Mouse (Mus musculus) neutrophil, adult 5-6 weeks (primary cell): ENCODE measurements around the gene Pitpnm2. TPM values are rescaled to one million over a fixed set of nuclear protein-coding genes. Genes with fewer than 3 reads are reported as not detected.

Experiments used
- ATAC-seq: fragments of 151-379, 151-347 bp; 2 replicates; pipeline ENCODE4 v1.8.0; 2017; ENCODE audit warnings: mild to moderate bottlenecking, moderate TSS enrichment; ENCODE audit not compliant: insufficient number of reproducible peaks, poor library complexity, low FRiP score, severe bottlenecking; ENCODE audit errors: extremely low read depth
- total RNA-seq: library from RNA; stranded (forward); fragments of 200-1000 nt; gene quantifications from 2 replicates; pipeline ENCODE4 v1.2.3, GENCODE M21; 2017

Pitpnm2 gene
- total RNA-seq, 1 experiment from 2014 or later, result 11.3 TPM

GRCm38 (mm10) chr5:124187508-124188311 is 61.9 kb downstream of the Pitpnm2 start:
- no peak for ATAC-seq

- ATAC-seq, result no peak
These were observed 62.5 kb downstream of the Pitpnm2 start for GRCm38 (mm10) chr5:124186981-124187507.

- ATAC-seq, result no peak
These were observed 63.1 kb downstream of the Pitpnm2 start for GRCm38 (mm10) chr5:124186465-124186854.

GRCm38 (mm10) chr5:124185706-124186464 is 63.7 kb downstream of the Pitpnm2 start:
- ATAC-seq, result no peak

GRCm38 (mm10) chr5:124184898-124185701 is 64.5 kb downstream of the Pitpnm2 start:
- ATAC-seq, result no peak

GRCm38 (mm10) chr5:124184191-124184590 is 65.4 kb downstream of the Pitpnm2 start:
- ATAC-seq, result no peak

- ATAC-seq, result no peak
These were observed 66.9 kb downstream of the Pitpnm2 start for GRCm38 (mm10) chr5:124182642-124183041.

GRCm38 (mm10) chr5:124182097-124182496 is 67.5 kb downstream of the Pitpnm2 start:
- no peak for ATAC-seq

- no peak for ATAC-seq
These were observed 68.9 kb downstream of the Pitpnm2 start for GRCm38 (mm10) chr5:124180500-124181167.

GRCm38 (mm10) chr5:124179411-124179810 is 70.1 kb downstream of the Pitpnm2 start:
- ATAC-seq, result no peak

GRCm38 (mm10) chr5:124176726-124177132 is 72.8 kb downstream of the Pitpnm2 start:
- no peak for ATAC-seq

- no peak for ATAC-seq
These were observed 74.4 kb downstream of the Pitpnm2 start for GRCm38 (mm10) chr5:124175138-124175537.

- ATAC-seq, result no peak
These were observed 76.3 kb downstream of the Pitpnm2 start for GRCm38 (mm10) chr5:124173012-124173985.

GRCm38 (mm10) chr5:124172246-124172645 is 77.3 kb downstream of the Pitpnm2 start:
- no peak for ATAC-seq

GRCm38 (mm10) chr5:124171781-124172180 is 77.8 kb downstream of the Pitpnm2 start:
- no peak for ATAC-seq

- ATAC-seq, result no peak
These were observed 80.3 kb downstream of the Pitpnm2 start for GRCm38 (mm10) chr5:124169224-124169621.

GRCm38 (mm10) chr5:124168428-124169223 is 80.9 kb downstream of the Pitpnm2 start:
- no peak for ATAC-seq
